15 mouse cellular contexts compared by ENCODE assay signal in genomic region chr9:120214978-120215495, GRCm38 (mm10).
"Had no signal": no experiment of that assay in that cellular context is flagged by ENCODE, and none has a peak within 500 bp of the region (broad histone marks: within the 10 kb centered on the region; RNA-seq: fewer than 3 reads in every experiment).

No protein-coding gene starts in this region.

- DNase-seq: lung, embryonic 14.5 days; lung, postnatal 10 days; lung, postnatal 4 days; retina, postnatal 1 day; right cerebral cortex, postnatal 4 days; spleen, adult 18-20 months; thymus, adult 2 months; thymus, postnatal 36 days had no signal

- ATAC-seq: liver, embryonic 12.5 days; midbrain, embryonic 16.5 days had no signal

- H3K9me3 ChIP-seq: limb, embryonic 15.5 days; liver, embryonic 12.5 days; midbrain, embryonic 12.5 days; neural tube, embryonic 13.5 days; stomach, embryonic 15.5 days had no signal

- H3K36me3 ChIP-seq: limb, embryonic 15.5 days; liver, embryonic 12.5 days; midbrain, embryonic 12.5 days; neural tube, embryonic 13.5 days; stomach, embryonic 15.5 days had no signal

- H3K4me2 ChIP-seq: limb, embryonic 15.5 days; liver, embryonic 12.5 days; lung, embryonic 14.5 days; midbrain, embryonic 12.5 days; neural tube, embryonic 13.5 days; stomach, embryonic 15.5 days had no signal

- H3K27me3 ChIP-seq: limb, embryonic 15.5 days; liver, embryonic 12.5 days; midbrain, embryonic 12.5 days; neural tube, embryonic 13.5 days; stomach, embryonic 15.5 days had no signal

- H3K9ac ChIP-seq: limb, embryonic 15.5 days; liver, embryonic 12.5 days; lung, embryonic 14.5 days; midbrain, embryonic 12.5 days; neural tube, embryonic 13.5 days; stomach, embryonic 15.5 days had no signal

- H3K4me3 ChIP-seq: left cerebral cortex, adult 2 months; limb, embryonic 15.5 days; liver, embryonic 12.5 days; midbrain, embryonic 12.5 days; neural tube, embryonic 13.5 days; stomach, embryonic 15.5 days had no signal

- H3K4me1 ChIP-seq: liver, embryonic 12.5 days; midbrain, embryonic 12.5 days; stomach, embryonic 15.5 days had no signal

- H3K27ac ChIP-seq: left cerebral cortex, adult 2 months; limb, embryonic 15.5 days; liver, embryonic 12.5 days; midbrain, embryonic 12.5 days; stomach, embryonic 15.5 days had no signal
